ENCODE assay signal across 8 mouse cellular contexts in genomic region chr4:139309651-139310050, GRCm38 (mm10). TPM values are rescaled to one million over a fixed set of nuclear protein-coding genes. Genes with fewer than 3 reads are reported as not detected.
DNase-seq lines count a peak whose midpoint lies in the region; ATAC-seq lines count a peak whose summit lies in the region.

No protein-coding gene starts in this region.

- DNase-seq in heart, postnatal 4 days, result no peak
- DNase-seq in MN1 (ENCODE audit: low spot score), result peak; percentile 64
- DNase-seq in layer of hippocampus, adult 11-12 months (ENCODE audit: low spot score), result no peak
- no peak for DNase-seq in retina, postnatal 1 day
- DNase-seq in thymus, postnatal 14 days, result no peak

- peak overlapping the region; percentile 72 for H3K4me3 ChIP-seq in heart, embryonic 15.5 days
- peak overlapping the region; percentile 80 for H3K4me3 ChIP-seq in hindbrain, embryonic 13.5 days
- H3K4me3 ChIP-seq in midbrain, embryonic 15.5 days, result peak overlapping the region; percentile 82

- no peaks in the 10 kb centered on the region for H3K9me3 ChIP-seq in heart, embryonic 15.5 days (replicated peaks)
- no peaks in the 10 kb centered on the region for H3K9me3 ChIP-seq in hindbrain, embryonic 13.5 days
- H3K9me3 ChIP-seq in midbrain, embryonic 15.5 days, result no peaks in the 10 kb centered on the region

- H3K4me1 ChIP-seq in heart, embryonic 15.5 days (replicated peaks), result peaks cover 21% of the 10 kb centered on the region
- peaks cover 40% of the 10 kb centered on the region for H3K4me1 ChIP-seq in hindbrain, embryonic 13.5 days (replicated peaks)
- peaks cover 28% of the 10 kb centered on the region for H3K4me1 ChIP-seq in midbrain, embryonic 15.5 days

- peak overlapping the region; percentile 83; the same call in 1 of the 2 replicates for H3K9ac ChIP-seq in heart, embryonic 15.5 days
- H3K9ac ChIP-seq in hindbrain, embryonic 13.5 days, result peak overlapping the region; percentile 88
- peak overlapping the region; percentile 84 for H3K9ac ChIP-seq in midbrain, embryonic 15.5 days

- H3K36me3 ChIP-seq in heart, embryonic 15.5 days, result peaks cover 6% of the 10 kb centered on the region; the same call in 1 of the 2 replicates
- peaks cover 31% of the 10 kb centered on the region for H3K36me3 ChIP-seq in hindbrain, embryonic 13.5 days
- H3K36me3 ChIP-seq in midbrain, embryonic 15.5 days (replicated peaks), result no peaks in the 10 kb centered on the region

- 31% methylated on average over 6 of the region's 6 CpGs for WGBS in heart, embryonic 15.5 days
- WGBS in hindbrain, embryonic 13.5 days, result 21% methylated on average over 6 of the region's 6 CpGs
- WGBS in midbrain, embryonic 15.5 days, result 23% methylated on average over 6 of the region's 6 CpGs

- H3K4me2 ChIP-seq in heart, embryonic 15.5 days, result peak overlapping the region; percentile 98
- peak overlapping the region; percentile 94 for H3K4me2 ChIP-seq in hindbrain, embryonic 13.5 days
- H3K4me2 ChIP-seq in midbrain, embryonic 15.5 days, result peak overlapping the region; percentile 70

- H3K27ac ChIP-seq in heart, embryonic 15.5 days, result no peak overlapping the region
- no peak overlapping the region for H3K27ac ChIP-seq in hindbrain, embryonic 13.5 days
- no peak overlapping the region for H3K27ac ChIP-seq in midbrain, embryonic 15.5 days

- no peak for ATAC-seq in heart, embryonic 15.5 days (replicated peaks; ENCODE audit: insufficient number of reproducible peaks, insufficient read depth, low FRiP score, low read depth)
- no peak for ATAC-seq in hindbrain, embryonic 13.5 days (ENCODE audit: low FRiP score)
- ATAC-seq in midbrain, embryonic 15.5 days (replicated peaks), result 0 out of 2 replicates have a peak, but pooled peaks have one; percentile 1

- no peaks in the 10 kb centered on the region for H3K27me3 ChIP-seq in heart, embryonic 15.5 days
- H3K27me3 ChIP-seq in hindbrain, embryonic 13.5 days, result 0 out of 2 replicates have a peak, but pooled peaks cover 13% of the 10 kb centered on the region
- no peaks in the 10 kb centered on the region for H3K27me3 ChIP-seq in midbrain, embryonic 15.5 days (replicated peaks)

RNA-seq across cellular contexts. Expression of gene Pqlc2, which starts 0.9 kb away (rescaled TPM):
- polyA plus RNA-seq in heart, embryonic 15.5 days (2015; fragmentation: Nextera tagmentation; extraction: Ambion mirVana), result 6.8 and 9.6 TPM in 2 replicates
- total RNA-seq in heart, postnatal 4 days (2021), result 1 to 10 TPM; 3.9 TPM
- 14.3 TPM in 2 replicates for polyA plus RNA-seq in hindbrain, embryonic 13.5 days (2015; fragmentation: Nextera tagmentation; extraction: Ambion mirVana)
- 16.3 TPM in 2 replicates for polyA plus RNA-seq in midbrain, embryonic 15.5 days (2015; fragmentation: Nextera tagmentation; extraction: Ambion mirVana)

RNA-seq across cellular contexts. Expression of gene Akr7a5, which starts 0.9 kb away (rescaled TPM):
- 58.1 and 76.7 TPM in 2 replicates for polyA plus RNA-seq in heart, embryonic 15.5 days (2015; fragmentation: Nextera tagmentation; extraction: Ambion mirVana)
- total RNA-seq in heart, postnatal 4 days (2021), result 10 to 100 TPM; 28.4 to 32.9 TPM
- 58.7 and 60.0 TPM in 2 replicates for polyA plus RNA-seq in hindbrain, embryonic 13.5 days (2015; fragmentation: Nextera tagmentation; extraction: Ambion mirVana)
- 68.5 and 72.1 TPM in 2 replicates for polyA plus RNA-seq in midbrain, embryonic 15.5 days (2015; fragmentation: Nextera tagmentation; extraction: Ambion mirVana)

RNA-seq across cellular contexts. Expression of gene Mrto4, which starts 42.7 kb away (rescaled TPM):
- polyA plus RNA-seq in heart, embryonic 15.5 days (2015; fragmentation: Nextera tagmentation; extraction: Ambion mirVana), result 59.4 and 78.8 TPM in 2 replicates
- 10 to 100 TPM; 46.5 to 47.7 TPM for total RNA-seq in heart, postnatal 4 days (2021)
- polyA plus RNA-seq in hindbrain, embryonic 13.5 days (2015; fragmentation: Nextera tagmentation; extraction: Ambion mirVana), result 88.1 and 97.5 TPM in 2 replicates
- polyA plus RNA-seq in midbrain, embryonic 15.5 days (2015; fragmentation: Nextera tagmentation; extraction: Ambion mirVana), result 81.7 and 88.6 TPM in 2 replicates

RNA-seq across cellular contexts. Expression of gene Emc1, which starts 42.7 kb away (rescaled TPM):
- polyA plus RNA-seq in heart, embryonic 15.5 days (2015; fragmentation: Nextera tagmentation; extraction: Ambion mirVana), result 35.4 and 40.1 TPM in 2 replicates
- total RNA-seq in heart, postnatal 4 days (2021), result 10 to 100 TPM; 46.8 to 50.1 TPM
- 36.2 and 42.2 TPM in 2 replicates for polyA plus RNA-seq in hindbrain, embryonic 13.5 days (2015; fragmentation: Nextera tagmentation; extraction: Ambion mirVana)
- 47.6 and 50.8 TPM in 2 replicates for polyA plus RNA-seq in midbrain, embryonic 15.5 days (2015; fragmentation: Nextera tagmentation; extraction: Ambion mirVana)

RNA-seq across cellular contexts. Expression of gene Ubr4, which starts 42.8 kb away (rescaled TPM):
- 49.1 and 65.6 TPM in 2 replicates for polyA plus RNA-seq in heart, embryonic 15.5 days (2015; fragmentation: Nextera tagmentation; extraction: Ambion mirVana)
- 100 to 1,000 TPM; 124 to 126 TPM for total RNA-seq in heart, postnatal 4 days (2021)
- 73.7 and 76.4 TPM in 2 replicates for polyA plus RNA-seq in hindbrain, embryonic 13.5 days (2015; fragmentation: Nextera tagmentation; extraction: Ambion mirVana)
- polyA plus RNA-seq in midbrain, embryonic 15.5 days (2015; fragmentation: Nextera tagmentation; extraction: Ambion mirVana), result 101 and 111 TPM in 2 replicates
